Mouse (Mus musculus): ENCODE measurements at regions not wholly inside any gene's neighbourhood (a gene's known extent, or its start where the extent isn't known, plus 50 kb on each side); places are given as distances from the start of the nearest gene placed in this dataset.

- Histone ChIP-seq H3K9ac (ENCODE audit: control insufficient read depth, low read depth, low read length, poor library complexity, severe bottlenecking) (no peak overlapping the region), H3K27me3 (ENCODE audit: control insufficient read depth in 1 of 2, insufficient read depth in 2 of 2, low read length in 2 of 2) (no peaks in the 10 kb centered on the region; a peak in 1 of 4 replicates), H3K79me2 (ENCODE audit: control insufficient read depth, insufficient read depth, low read length, poor library complexity) (no peaks in the 10 kb centered on the region), H3K9me3 (replicated peaks; ENCODE audit: insufficient read depth, low read length) (no peaks in the 10 kb centered on the region), H3K4me1 (ENCODE audit: control insufficient read depth in 1 of 2, insufficient read depth in 2 of 2, low read length in 2 of 2) (no peaks in the 10 kb centered on the region), H3K4me3 (ENCODE audit: control insufficient read depth in 1 of 2, insufficient read depth in 1 of 2, low read depth in 2 of 2, low read length in 2 of 2) (no peak overlapping the region), H3K36me3 (ENCODE audit: control insufficient read depth in 1 of 2, insufficient read depth in 2 of 2, low read length in 2 of 2) (peaks cover 0 to 2% of the 10 kb centered on the region in 2 experiments; a peak in 1 of 4 replicates), H3K27ac (ENCODE audit: control insufficient read depth, low read depth, low read length) (no peak overlapping the region)
- DNase-seq (ENCODE audit: low read depth, low spot score): no peak
- TF ChIP-seq POLR2AphosphoS5 (IDR thresholded peaks at IDR 0.05; ENCODE audit: borderline replicate concordance, low read depth, low read length): no peak
- TF ChIP-seq MAZ (IDR thresholded peaks at IDR 0.05; ENCODE audit: low read depth, low read length): no peak
- TF ChIP-seq USF1 (IDR thresholded peaks at IDR 0.05; ENCODE audit: low read depth, low read length): no peak
- no peak for TF ChIP-seq NELFE (IDR thresholded peaks at IDR 0.05; ENCODE audit: low read depth, low read length)
- TF ChIP-seq NRF1 (IDR thresholded peaks at IDR 0.05; ENCODE audit: insufficient read depth, low read depth, low read length, poor library complexity, severe bottlenecking): no peak
- no peak for TF ChIP-seq MEF2A (IDR thresholded peaks at IDR 0.05; ENCODE audit: extremely low read depth, insufficient replicate concordance, low read depth, low read length, poor library complexity, severe bottlenecking)
These were observed 83.4 kb upstream of the Hpf1 start for GRCm38 (mm10) chr8:60806772-60807171.

- Histone ChIP-seq H3K79me2 (ENCODE audit: control insufficient read depth, insufficient read depth, low read length, poor library complexity) (no peaks in the 10 kb centered on the region), H3K36me3 (ENCODE audit: control insufficient read depth in 1 of 2, insufficient read depth in 2 of 2, low read length in 2 of 2) (peaks cover 0 to 2% of the 10 kb centered on the region in 2 experiments; a peak in 1 of 4 replicates), H3K27me3 (ENCODE audit: control insufficient read depth in 1 of 2, insufficient read depth in 2 of 2, low read length in 2 of 2) (no peaks in the 10 kb centered on the region; a peak in 1 of 4 replicates), H3K4me3 (ENCODE audit: control insufficient read depth in 1 of 2, insufficient read depth in 1 of 2, low read depth in 2 of 2, low read length in 2 of 2) (no peak overlapping the region), H3K27ac (ENCODE audit: control insufficient read depth, low read depth, low read length) (no peak overlapping the region), H3K9me3 (replicated peaks; ENCODE audit: insufficient read depth, low read length) (no peaks in the 10 kb centered on the region), H3K4me1 (ENCODE audit: control insufficient read depth in 1 of 2, insufficient read depth in 2 of 2, low read length in 2 of 2) (no peaks in the 10 kb centered on the region), H3K9ac (ENCODE audit: control insufficient read depth, low read depth, low read length, poor library complexity, severe bottlenecking) (no peak overlapping the region)
- no peak for TF ChIP-seq ETS1 (IDR thresholded peaks at IDR 0.05; ENCODE audit: low read depth, low read length)
- TF ChIP-seq POLR2AphosphoS2 (IDR thresholded peaks at IDR 0.05; ENCODE audit: low read length): no peak
- TF ChIP-seq GATA1 (IDR thresholded peaks at IDR 0.05; ENCODE audit: low read depth, low read length): no peak
- no peak for TF ChIP-seq CTCF (IDR thresholded peaks at IDR 0.05 in 2 of 3, conservative IDR thresholded peaks at IDR 0.05 in 1 of 3; ENCODE audit: control insufficient read depth in 1 of 3, insufficient read depth in 1 of 3, low read depth in 2 of 3, low read length in 3 of 3, poor library complexity in 1 of 3, severe bottlenecking in 1 of 3)
- no peak for TF ChIP-seq TAL1 (IDR thresholded peaks at IDR 0.05; ENCODE audit: low read length)
- no peak for TF ChIP-seq USF1 (IDR thresholded peaks at IDR 0.05; ENCODE audit: low read depth, low read length)
- no peak for TF ChIP-seq MAZ (IDR thresholded peaks at IDR 0.05; ENCODE audit: low read depth, low read length)
- TF ChIP-seq BHLHE40 (IDR thresholded peaks at IDR 0.05; ENCODE audit: borderline replicate concordance, low read depth, low read length): no peak
- TF ChIP-seq ELF1 (IDR thresholded peaks at IDR 0.05; ENCODE audit: low read depth, low read length): no peak
- TF ChIP-seq JUND (IDR thresholded peaks at IDR 0.05; ENCODE audit: low read depth, low read length): no peak
- no peak for TF ChIP-seq POLR2AphosphoS5 (IDR thresholded peaks at IDR 0.05; ENCODE audit: borderline replicate concordance, low read depth, low read length)
- no peak for TF ChIP-seq MXI1 (IDR thresholded peaks at IDR 0.05; ENCODE audit: low read depth, low read length)
- no peak for TF ChIP-seq MYB (IDR thresholded peaks at IDR 0.05; ENCODE audit: low read depth, low read length)
- TF ChIP-seq MAFK (IDR thresholded peaks at IDR 0.05; ENCODE audit: borderline replicate concordance, low read depth, low read length): no peak
- no peak for DNase-seq (ENCODE audit: low read depth, low spot score)
These were observed 80.4 kb upstream of the Hpf1 start for GRCm38 (mm10) chr8:60809806-60810205.

All from MEL (cell line).